Mouse (Mus musculus): ENCODE measurements around the gene Rpl31. TPM values are rescaled to one million over a fixed set of nuclear protein-coding genes. Genes with fewer than 3 reads are reported as not detected.

Rpl31 gene
- polyA plus RNA-seq, 1 experiment from 2014 or later: 261 TPM

DNA sequence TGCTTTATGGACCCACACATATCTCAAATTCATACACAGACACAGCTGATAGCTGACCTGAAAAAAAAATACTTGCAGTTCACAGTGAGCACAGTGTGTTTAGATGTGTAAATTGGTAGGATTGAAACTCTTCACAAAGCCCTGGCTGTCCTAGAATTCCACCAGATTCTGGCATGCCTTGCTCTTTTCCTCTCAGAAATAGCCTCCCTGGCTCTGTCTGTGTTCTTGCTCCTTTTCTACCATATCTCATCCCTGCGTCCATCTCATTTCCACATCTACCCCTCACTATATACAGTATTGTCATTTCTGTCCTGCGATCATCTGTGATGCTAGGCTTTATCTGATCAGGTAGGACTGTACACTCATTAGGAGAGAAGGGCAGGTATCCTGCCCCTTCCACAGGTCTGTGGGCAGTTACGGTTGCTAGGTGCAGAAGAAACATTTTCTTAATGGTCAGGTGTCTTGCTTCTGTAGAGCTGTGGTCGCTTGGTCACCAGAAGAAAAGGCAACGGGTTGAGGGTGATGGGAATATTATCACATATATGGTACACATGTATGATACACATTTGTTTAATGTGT is 6.7 kb downstream of the Rpl31 start:
- H3K4me2 ChIP-seq (ENCODE audit: low read length): no peak overlapping the region
- H3K27me3 ChIP-seq (ENCODE audit: control insufficient read depth, insufficient read depth, low read depth, low read length): no peaks in the 10 kb centered on the region
- no peak for ATAC-seq
- no peak overlapping the region for H3K27ac ChIP-seq (ENCODE audit: low read length)
- no peak overlapping the region for H3K4me3 ChIP-seq (ENCODE audit: low read depth, low read length)
- 91% methylated on average over 5 of the region's 5 CpGs for WGBS
- peaks cover 15% of the 10 kb centered on the region for H3K36me3 ChIP-seq (ENCODE audit: control insufficient read depth, insufficient read depth, low read length)
- no peak overlapping the region for H3K9ac ChIP-seq (ENCODE audit: low read depth, low read length)
- peaks cover 4% of the 10 kb centered on the region for H3K4me1 ChIP-seq (ENCODE audit: control insufficient read depth, insufficient read depth, low read length)
- no peaks in the 10 kb centered on the region for H3K9me3 ChIP-seq (replicated peaks; ENCODE audit: control insufficient read depth, low read length, poor library complexity, severe bottlenecking)

DNA sequence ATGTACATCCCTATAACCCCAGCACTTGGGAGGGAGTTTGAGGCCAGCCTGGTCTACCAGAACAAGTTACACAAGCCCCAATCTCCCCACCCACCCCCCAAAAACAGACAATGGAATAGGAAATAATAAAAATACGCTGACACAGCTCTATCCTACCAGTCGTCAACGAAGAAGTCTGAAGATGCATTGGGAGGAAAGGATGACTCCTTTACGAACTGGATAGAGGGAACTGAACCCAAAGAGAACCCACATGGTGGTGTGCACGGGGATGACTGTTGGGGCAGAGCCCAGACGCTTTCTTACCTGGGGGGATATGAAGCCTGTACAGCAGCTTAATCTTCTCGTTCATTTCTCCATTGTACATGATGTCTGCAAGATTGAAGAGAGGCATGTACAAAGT is 8.5 kb downstream of the Rpl31 start:
- ATAC-seq: no peak
- no peaks in the 10 kb centered on the region for H3K27me3 ChIP-seq (ENCODE audit: control insufficient read depth, insufficient read depth, low read depth, low read length)
- WGBS: 89% methylated on average over 7 of the region's 7 CpGs
- no peak overlapping the region for H3K9ac ChIP-seq (ENCODE audit: low read depth, low read length)
- no peak overlapping the region for H3K4me3 ChIP-seq (ENCODE audit: low read depth, low read length)
- H3K4me1 ChIP-seq (ENCODE audit: control insufficient read depth, insufficient read depth, low read length): no peaks in the 10 kb centered on the region
- no peak overlapping the region for H3K4me2 ChIP-seq (ENCODE audit: low read length)
- H3K9me3 ChIP-seq (replicated peaks; ENCODE audit: control insufficient read depth, low read length, poor library complexity, severe bottlenecking): no peaks in the 10 kb centered on the region
- H3K27ac ChIP-seq (ENCODE audit: low read length): no peak overlapping the region
- H3K36me3 ChIP-seq (ENCODE audit: control insufficient read depth, insufficient read depth, low read length): peaks cover 13% of the 10 kb centered on the region

DNA sequence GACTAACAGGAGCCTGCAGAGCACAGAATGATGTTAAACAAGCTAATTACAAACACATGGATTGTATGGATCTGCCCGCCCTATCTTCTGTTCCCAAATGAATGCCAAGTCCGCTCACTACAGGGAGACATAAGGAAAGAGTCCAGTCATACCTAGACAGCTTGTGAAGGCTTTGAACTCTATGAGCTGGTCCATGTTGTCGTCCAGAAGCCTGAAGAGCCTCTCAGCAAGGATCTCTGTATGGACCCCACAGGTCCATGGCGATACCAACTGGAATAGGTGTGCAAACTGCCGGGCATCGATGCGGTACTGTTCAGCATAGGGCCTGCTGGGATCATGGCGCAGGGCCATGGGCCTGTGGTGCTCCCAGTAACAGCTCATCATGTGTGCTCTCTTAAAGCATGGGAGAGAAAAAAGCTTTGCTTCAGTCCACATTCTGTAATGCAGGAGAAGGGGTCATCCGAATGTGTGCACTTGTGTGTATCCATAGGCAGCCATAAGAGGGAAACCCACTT is 9.1 kb downstream of the Rpl31 start:
- no peak overlapping the region for H3K27ac ChIP-seq (ENCODE audit: low read length)
- ATAC-seq: no peak
- no peaks in the 10 kb centered on the region for H3K27me3 ChIP-seq (ENCODE audit: control insufficient read depth, insufficient read depth, low read depth, low read length)
- no peaks in the 10 kb centered on the region for H3K9me3 ChIP-seq (replicated peaks; ENCODE audit: control insufficient read depth, low read length, poor library complexity, severe bottlenecking)
- no peaks in the 10 kb centered on the region for H3K4me1 ChIP-seq (ENCODE audit: control insufficient read depth, insufficient read depth, low read length)
- WGBS: 92% methylated on average over 9 of the region's 9 CpGs
- H3K4me2 ChIP-seq (ENCODE audit: low read length): no peak overlapping the region
- no peak overlapping the region for H3K4me3 ChIP-seq (ENCODE audit: low read depth, low read length)
- H3K9ac ChIP-seq (ENCODE audit: low read depth, low read length): no peak overlapping the region
- peaks cover 12% of the 10 kb centered on the region; the same call in 1 of the 2 replicates for H3K36me3 ChIP-seq (ENCODE audit: control insufficient read depth, insufficient read depth, low read length)

DNA sequence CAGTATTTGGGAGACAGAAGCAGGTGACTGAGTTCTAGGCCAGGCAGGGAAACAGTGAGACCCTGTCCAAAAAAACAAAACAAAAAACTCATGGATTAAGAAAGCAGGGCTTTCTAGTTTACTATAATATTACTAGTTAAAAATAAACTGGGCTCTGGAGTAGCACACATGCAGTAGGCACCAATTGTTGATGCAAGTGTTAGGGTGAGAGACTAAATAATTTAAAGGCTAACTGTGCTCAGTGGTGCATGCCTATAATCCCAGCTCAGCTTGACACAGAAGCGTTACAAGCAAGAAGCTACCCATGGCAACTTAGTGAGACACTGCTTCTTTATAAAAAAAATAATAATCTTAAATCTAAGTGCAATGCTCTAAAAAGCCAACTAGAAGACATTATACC is 10.9 kb downstream of the Rpl31 start:
- WGBS: 41% methylated on average over 1 of the region's 1 CpGs
- peaks cover 3% of the 10 kb centered on the region; the same call in 1 of the 2 replicates for H3K36me3 ChIP-seq (ENCODE audit: control insufficient read depth, insufficient read depth, low read length)
- no peak overlapping the region for H3K4me2 ChIP-seq (ENCODE audit: low read length)
- no peak overlapping the region for H3K27ac ChIP-seq (ENCODE audit: low read length)
- no peak for ATAC-seq
- no peaks in the 10 kb centered on the region for H3K4me1 ChIP-seq (ENCODE audit: control insufficient read depth, insufficient read depth, low read length)
- no peak overlapping the region for H3K9ac ChIP-seq (ENCODE audit: low read depth, low read length)
- no peak overlapping the region for H3K4me3 ChIP-seq (ENCODE audit: low read depth, low read length)
- H3K9me3 ChIP-seq (replicated peaks; ENCODE audit: control insufficient read depth, low read length, poor library complexity, severe bottlenecking): no peaks in the 10 kb centered on the region
- H3K27me3 ChIP-seq (ENCODE audit: control insufficient read depth, insufficient read depth, low read depth, low read length): no peaks in the 10 kb centered on the region

DNA sequence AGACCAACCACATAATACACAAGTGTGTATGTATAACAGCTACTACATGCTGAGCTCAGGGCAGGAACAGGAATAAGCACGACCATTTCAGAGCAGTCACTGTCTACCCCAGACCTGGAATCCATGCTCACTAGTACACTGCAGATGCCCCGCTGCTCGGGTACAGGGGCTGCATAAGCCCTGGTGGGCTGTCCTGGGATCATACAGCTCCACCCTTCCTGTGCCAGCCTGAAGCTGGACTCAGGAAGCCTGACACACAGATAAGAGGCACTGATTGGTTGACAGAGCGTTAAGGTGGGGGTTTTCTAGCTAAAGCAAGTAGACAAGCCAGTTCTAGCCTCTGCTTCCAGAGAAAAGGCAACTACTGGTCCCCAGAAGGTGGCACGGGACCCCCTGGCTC is 11.4 kb downstream of the Rpl31 start:
- H3K36me3 ChIP-seq (ENCODE audit: control insufficient read depth, insufficient read depth, low read length): peaks cover under 1% of the 10 kb centered on the region; the same call in 1 of the 2 replicates
- H3K4me1 ChIP-seq (ENCODE audit: control insufficient read depth, insufficient read depth, low read length): no peaks in the 10 kb centered on the region
- H3K27ac ChIP-seq (ENCODE audit: low read length): no peak overlapping the region
- H3K9me3 ChIP-seq (replicated peaks; ENCODE audit: control insufficient read depth, low read length, poor library complexity, severe bottlenecking): no peaks in the 10 kb centered on the region
- H3K4me2 ChIP-seq (ENCODE audit: low read length): no peak overlapping the region
- H3K27me3 ChIP-seq (ENCODE audit: control insufficient read depth, insufficient read depth, low read depth, low read length): no peaks in the 10 kb centered on the region
- H3K9ac ChIP-seq (ENCODE audit: low read depth, low read length): no peak overlapping the region
- no peak for ATAC-seq
- 75% methylated on average over 5 of the region's 5 CpGs for WGBS
- H3K4me3 ChIP-seq (ENCODE audit: low read depth, low read length): no peak overlapping the region

DNA sequence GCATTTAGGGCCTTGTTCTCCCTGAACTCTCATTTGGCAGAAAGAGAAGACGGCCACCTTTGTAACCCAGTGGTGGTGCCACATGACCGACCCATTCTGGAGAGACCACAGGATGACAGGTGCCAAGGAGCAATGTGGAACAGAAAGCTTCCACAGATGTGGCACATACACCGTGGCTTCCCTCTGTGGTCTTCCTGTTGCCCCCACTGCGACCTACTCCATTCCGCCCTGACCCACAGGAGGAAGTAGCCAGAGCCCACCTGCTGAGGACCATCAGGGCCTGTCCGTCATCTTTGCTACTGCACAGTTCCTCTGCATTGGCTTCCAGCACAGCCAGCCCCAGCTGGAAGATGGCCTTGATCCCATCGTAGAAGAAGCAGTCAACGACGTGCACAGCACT is 13.4 kb downstream of the Rpl31 start:
- Histone ChIP-seq H3K9me3 (replicated peaks; ENCODE audit: control insufficient read depth, low read length, poor library complexity, severe bottlenecking) (no peaks in the 10 kb centered on the region), H3K9ac (ENCODE audit: low read depth, low read length) (no peak overlapping the region)
- 86% methylated on average over 9 of the region's 9 CpGs for WGBS

DNA sequence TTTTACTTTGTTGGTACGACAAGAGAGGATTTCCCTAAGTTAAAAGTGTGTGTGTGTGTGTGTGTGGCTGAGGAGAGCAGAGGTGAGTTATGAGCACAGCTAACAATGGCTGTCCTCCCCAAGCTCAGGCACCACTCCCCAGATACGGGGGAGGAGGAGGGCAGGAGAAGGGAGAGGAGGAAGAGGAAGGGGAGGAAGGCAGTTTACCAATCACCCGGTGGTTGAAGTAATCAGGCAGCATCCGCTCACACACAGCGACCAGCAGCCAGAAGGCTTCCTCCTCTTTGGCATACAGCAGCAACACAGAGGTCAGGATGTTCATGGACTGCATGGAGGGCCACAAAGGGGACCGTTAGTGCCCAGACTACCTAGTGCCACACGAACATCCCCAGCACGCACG is 17.3 kb downstream of the Rpl31 start:
- H3K27me3 ChIP-seq (ENCODE audit: control insufficient read depth, insufficient read depth, low read depth, low read length): no peaks in the 10 kb centered on the region
- H3K4me1 ChIP-seq (ENCODE audit: control insufficient read depth, insufficient read depth, low read length): no peaks in the 10 kb centered on the region
- H3K9me3 ChIP-seq (replicated peaks; ENCODE audit: control insufficient read depth, low read length, poor library complexity, severe bottlenecking): no peaks in the 10 kb centered on the region
- no peak overlapping the region for H3K4me3 ChIP-seq (ENCODE audit: low read depth, low read length)
- H3K36me3 ChIP-seq (ENCODE audit: control insufficient read depth, insufficient read depth, low read length): 0 out of 2 replicates have a peak, but pooled peaks cover 3% of the 10 kb centered on the region
- ATAC-seq: no peak
- 88% methylated on average over 9 of the region's 9 CpGs for WGBS
- H3K4me2 ChIP-seq (ENCODE audit: low read length): no peak overlapping the region
- no peak overlapping the region for H3K9ac ChIP-seq (ENCODE audit: low read depth, low read length)
- no peak overlapping the region for H3K27ac ChIP-seq (ENCODE audit: low read length)

More for the DNA sequence above, 13.4 kb downstream of the Rpl31 start:
- Histone ChIP-seq H3K27ac (ENCODE audit: low read length) (no peak overlapping the region), H3K27me3 (ENCODE audit: control insufficient read depth, insufficient read depth, low read depth, low read length) (no peaks in the 10 kb centered on the region), H3K36me3 (ENCODE audit: control insufficient read depth, insufficient read depth, low read length) (no peaks in the 10 kb centered on the region; the same call in 1 of the 2 replicates), H3K4me1 (ENCODE audit: control insufficient read depth, insufficient read depth, low read length) (no peaks in the 10 kb centered on the region), H3K4me3 (ENCODE audit: low read depth, low read length) (no peak overlapping the region), H3K4me2 (ENCODE audit: low read length) (no peak overlapping the region)
- no peak for ATAC-seq

DNA sequence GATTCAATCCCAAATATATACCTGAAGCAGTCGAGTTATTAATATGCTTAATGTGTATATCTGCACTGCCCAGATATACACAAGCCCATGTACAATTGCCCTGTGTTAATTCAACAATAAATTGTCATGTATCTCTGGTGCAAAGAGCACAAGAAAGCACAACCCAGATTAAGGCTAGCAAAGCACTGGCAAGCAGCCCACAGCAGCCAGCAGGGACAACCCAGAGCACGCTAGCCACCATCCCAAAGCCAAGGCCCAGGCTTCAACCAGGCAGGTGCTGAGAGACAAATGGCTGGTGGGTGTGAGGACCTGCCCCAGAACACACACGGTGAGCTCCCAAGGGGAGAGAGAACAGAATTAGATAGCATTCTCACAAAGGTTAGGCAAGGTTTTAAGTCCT is 18.8 kb downstream of the Rpl31 start:
- 0 out of 2 replicates have a peak overlapping the region, but pooled peaks have one; percentile 25 for H3K9ac ChIP-seq (ENCODE audit: low read depth, low read length)
- no peak overlapping the region for H3K4me3 ChIP-seq (ENCODE audit: low read depth, low read length)
- no peak overlapping the region for H3K4me2 ChIP-seq (ENCODE audit: low read length)
- H3K27ac ChIP-seq (ENCODE audit: low read length): no peak overlapping the region
- 0 out of 2 replicates have a peak, but pooled peaks cover 3% of the 10 kb centered on the region for H3K36me3 ChIP-seq (ENCODE audit: control insufficient read depth, insufficient read depth, low read length)
- ATAC-seq: no peak
- H3K9me3 ChIP-seq (replicated peaks; ENCODE audit: control insufficient read depth, low read length, poor library complexity, severe bottlenecking): no peaks in the 10 kb centered on the region
- no peaks in the 10 kb centered on the region for H3K27me3 ChIP-seq (ENCODE audit: control insufficient read depth, insufficient read depth, low read depth, low read length)
- WGBS: 81% methylated on average over 3 of the region's 3 CpGs
- no peaks in the 10 kb centered on the region for H3K4me1 ChIP-seq (ENCODE audit: control insufficient read depth, insufficient read depth, low read length)

DNA sequence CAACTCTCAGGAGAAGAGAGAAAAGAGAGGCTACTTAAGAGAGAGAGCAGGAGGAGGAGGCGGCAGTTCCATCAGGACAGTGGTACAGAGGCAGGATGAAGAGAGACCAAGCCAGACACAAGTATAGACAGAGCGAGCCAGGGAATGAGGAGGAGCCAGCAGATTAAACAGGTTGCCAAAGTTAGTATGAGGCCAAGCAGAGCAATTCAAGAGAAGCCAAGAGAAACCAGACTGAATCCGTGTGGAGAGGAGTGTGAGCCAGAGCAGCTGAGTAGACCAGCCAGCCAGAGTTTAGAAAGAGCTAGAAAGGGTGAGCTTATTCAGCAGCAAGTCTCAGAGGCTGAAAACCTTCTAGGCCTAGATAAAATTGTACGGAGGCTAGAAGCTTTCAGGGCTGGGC is 19.9 kb downstream of the Rpl31 start:
- Histone ChIP-seq H3K4me3 (ENCODE audit: low read depth, low read length) (no peak overlapping the region), H3K36me3 (ENCODE audit: control insufficient read depth, insufficient read depth, low read length) (0 out of 2 replicates have a peak, but pooled peaks cover 3% of the 10 kb centered on the region), H3K4me2 (ENCODE audit: low read length) (no peak overlapping the region), H3K27ac (ENCODE audit: low read length) (no peak overlapping the region; the same call in 1 of the 2 replicates), H3K9ac (ENCODE audit: low read depth, low read length) (no peak overlapping the region), H3K9me3 (replicated peaks; ENCODE audit: control insufficient read depth, low read length, poor library complexity, severe bottlenecking) (no peaks in the 10 kb centered on the region), H3K4me1 (ENCODE audit: control insufficient read depth, insufficient read depth, low read length) (no peaks in the 10 kb centered on the region), H3K27me3 (ENCODE audit: control insufficient read depth, insufficient read depth, low read depth, low read length) (no peaks in the 10 kb centered on the region)
- WGBS: 86% methylated on average over 4 of the region's 4 CpGs
- no peak for ATAC-seq
